Mouse (Mus musculus) embryonic facial prominence, embryonic 10.5 days (tissue): Measurements from ENCODE around the gene Cipc. TPM values are rescaled to one million over a fixed set of nuclear protein-coding genes. Genes with fewer than 3 reads are reported as not detected.

ENCODE experiments used
- DNase-seq: peaks from one replicate; pipeline ENCODE4 v3.0.0-alpha.2; 2017; ENCODE audit warnings: low spot score
- H3K27ac ChIP-seq: fragments of 300-500 bp; sonication (generic); replicated peaks from 2 replicates; pipeline ENCODE4 v1.5.1; 2016; ENCODE audit warnings: mild to moderate bottlenecking
- H3K27me3 ChIP-seq: fragments of 300-500 bp; sonication (generic); replicated peaks from 2 replicates; pipeline ENCODE4 v1.6.1; 2016; ENCODE audit warnings: low read depth, mild to moderate bottlenecking; ENCODE audit not compliant: poor library complexity, severe bottlenecking
- H3K36me3 ChIP-seq: fragments of 300-500 bp; sonication (generic); replicated peaks from 2 replicates; pipeline ENCODE4 v1.6.1; 2016; ENCODE audit warnings: mild to moderate bottlenecking, moderate library complexity
- H3K4me1 ChIP-seq: fragments of 300-500 bp; sonication (generic); 2 replicates; pipeline ENCODE4 v1.6.1; 2016
- H3K4me3 ChIP-seq: fragments of 300-500 bp; sonication (generic); 2 replicates; pipeline ENCODE4 v1.5.1; 2016; ENCODE audit warnings: mild to moderate bottlenecking, moderate library complexity
- H3K9me3 ChIP-seq: fragments of 300-500 bp; sonication (generic); 2 replicates; pipeline ENCODE4 v1.6.1; 2016; ENCODE audit warnings: mild to moderate bottlenecking
- WGBS: fragments of 180-500 bp; shearing (Covaris S2); methylation state at CpG from one replicate; pipeline ENCODE4 v1.1.7; 2016; 5-methylcytosine and 5-hydroxymethylcytosine counted together
- polyA plus RNA-seq: library from polyadenylated mRNA; unstranded; fragments of >200 nt; fragmentation: Nextera tagmentation; extraction: Ambion mirVana; gene quantifications from 2 replicates; pipeline ENCODE4 v1.2.1, GENCODE M21; 2016

Gene Cipc
- polyA plus RNA-seq, 1 experiment from 2014 or later: 35.1 TPM

- Histone ChIP-seq H3K27me3 (peaks cover 9% of the 10 kb centered on the region; the same call in 1 of the 2 replicates), H3K9me3 (no peaks in the 10 kb centered on the region), H3K36me3 (no peaks in the 10 kb centered on the region), H3K27ac (no peak overlapping the region), H3K4me1 (peaks cover 27% of the 10 kb centered on the region), H3K4me3 (no peak overlapping the region)
- WGBS: 85% methylated on average over 11 of the region's 11 CpGs
- no peak for DNase-seq
These were observed 10.1 kb upstream of the Cipc start for GRCm38 (mm10) chr12:86936587-86937343.

GRCm38 (mm10) chr12:86938571-86938970 is 8.3 kb upstream of the Cipc start:
- peaks cover 22% of the 10 kb centered on the region for H3K4me1 ChIP-seq
- H3K27me3 ChIP-seq: 0 out of 2 replicates have a peak, but pooled peaks cover under 1% of the 10 kb centered on the region
- no peak for DNase-seq
- H3K27ac ChIP-seq: no peak overlapping the region
- no peaks in the 10 kb centered on the region for H3K9me3 ChIP-seq
- 73% methylated on average over 9 of the region's 9 CpGs for WGBS
- H3K4me3 ChIP-seq: no peak overlapping the region
- no peaks in the 10 kb centered on the region for H3K36me3 ChIP-seq

GRCm38 (mm10) chr12:86941173-86941572 is 5.7 kb upstream of the Cipc start:
- H3K4me3 ChIP-seq: no peak overlapping the region
- DNase-seq: no peak

GRCm38 (mm10) chr12:86941734-86942486 is 4.9 kb upstream of the Cipc start:
- WGBS: 56% methylated on average over 5 of the region's 5 CpGs
- peak; percentile 36 for DNase-seq
- peaks cover 35% of the 10 kb centered on the region for H3K4me1 ChIP-seq
- no peaks in the 10 kb centered on the region for H3K27me3 ChIP-seq
- no peaks in the 10 kb centered on the region for H3K36me3 ChIP-seq
- H3K9me3 ChIP-seq: no peaks in the 10 kb centered on the region
- 0 out of 2 replicates have a peak overlapping the region, but pooled peaks have one; percentile 8 for H3K27ac ChIP-seq
- no peak overlapping the region for H3K4me3 ChIP-seq

More at GRCm38 (mm10) chr12:86941173-86941572, 5.7 kb upstream of the Cipc start:
- Histone ChIP-seq H3K27me3 (no peaks in the 10 kb centered on the region), H3K9me3 (no peaks in the 10 kb centered on the region), H3K4me1 (peaks cover 32% of the 10 kb centered on the region), H3K36me3 (no peaks in the 10 kb centered on the region), H3K27ac (peak overlapping the region; percentile 63; the same call in 1 of the 2 replicates)
- WGBS: 46% methylated on average over 11 of the region's 11 CpGs

DNA sequence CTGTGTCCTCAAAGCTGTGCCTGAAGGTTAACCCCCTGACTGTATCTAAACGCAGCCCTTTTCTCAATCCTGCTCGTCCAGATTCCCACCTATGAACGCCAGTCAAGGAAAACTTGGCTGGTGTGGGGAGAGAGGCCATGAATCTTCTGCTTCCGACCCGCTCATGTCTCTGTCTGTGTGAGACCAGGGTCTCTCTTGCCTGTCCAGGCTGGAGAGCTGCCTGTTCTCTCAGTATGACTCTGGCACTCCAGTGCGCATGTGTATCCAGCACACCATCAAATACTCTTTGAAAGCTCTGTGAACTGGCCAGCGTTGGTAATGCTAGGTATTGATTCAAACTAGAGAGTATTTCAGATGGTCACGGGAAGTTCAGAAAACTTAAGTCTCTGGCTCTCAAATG is 3.4 kb upstream of the Cipc start:
- Histone ChIP-seq H3K36me3 (no peaks in the 10 kb centered on the region), H3K27me3 (no peaks in the 10 kb centered on the region), H3K27ac (no peak overlapping the region), H3K4me1 (peaks cover 46% of the 10 kb centered on the region), H3K4me3 (no peak overlapping the region), H3K9me3 (no peaks in the 10 kb centered on the region)
- whole genome bisulfite sequencing: 91% methylated on average over 8 of the region's 8 CpGs
- DNase-seq: no peak

- Histone ChIP-seq H3K4me3 (no peak overlapping the region), H3K27ac (no peak overlapping the region), H3K4me1 (peaks cover 59% of the 10 kb centered on the region), H3K27me3 (no peaks in the 10 kb centered on the region), H3K9me3 (no peaks in the 10 kb centered on the region), H3K36me3 (no peaks in the 10 kb centered on the region)
- 3% methylated on average over 4 of the region's 4 CpGs for WGBS
- DNase-seq: peak; percentile 63
These were observed 1.7 kb upstream of the Cipc start for GRCm38 (mm10) chr12:86945126-86945525.

- Histone ChIP-seq H3K27ac (peak overlapping the region; percentile 99), H3K9me3 (no peaks in the 10 kb centered on the region), H3K27me3 (no peaks in the 10 kb centered on the region), H3K4me1 (peaks cover 50% of the 10 kb centered on the region), H3K36me3 (peaks cover 9% of the 10 kb centered on the region; the same call in 1 of the 2 replicates), H3K4me3 (peak overlapping the region; percentile 81)
- WGBS: 2% methylated on average over 17 of the region's 17 CpGs
- no peak for DNase-seq
These were observed 502 bp upstream of the Cipc start for GRCm38 (mm10) chr12:86946301-86946781.

DNA sequence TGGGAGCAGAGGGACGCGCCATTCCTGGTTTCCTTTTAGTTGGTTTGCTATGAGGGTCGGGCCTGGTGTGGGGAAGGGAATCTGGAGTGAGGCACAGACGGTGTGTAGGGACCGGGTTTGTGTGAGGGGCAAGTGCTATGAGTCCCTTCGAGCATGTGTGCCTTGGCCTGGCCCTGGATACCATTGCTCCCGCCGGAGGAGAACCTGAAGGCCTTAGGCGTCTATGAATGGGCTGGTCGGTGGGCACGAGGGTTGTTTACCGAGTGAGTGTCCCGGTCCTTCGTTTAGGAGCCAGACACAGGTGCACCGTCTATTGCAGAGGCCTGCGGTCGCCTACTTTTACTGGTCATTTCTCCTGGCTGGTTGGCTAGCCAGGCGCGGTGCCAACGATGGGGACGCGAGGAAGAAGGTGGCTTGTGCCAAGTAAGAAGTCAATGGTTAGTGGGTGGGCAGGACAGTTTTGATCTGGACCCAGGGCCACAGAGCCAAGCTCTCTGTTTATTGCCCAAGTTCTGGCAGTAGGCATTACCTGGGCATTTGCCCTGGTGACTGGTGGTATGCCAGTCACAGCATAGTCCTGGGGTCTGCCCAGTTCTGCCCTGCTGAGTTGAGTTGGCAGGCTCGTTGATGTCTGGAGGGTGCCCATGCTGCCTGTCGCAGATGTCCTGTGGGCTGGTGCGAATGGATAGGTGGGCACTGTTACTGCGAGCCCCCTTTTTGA is 998 bp downstream of the Cipc start:
- DNase-seq: peak; percentile 13
- 22% methylated on average over 26 of the region's 26 CpGs for WGBS

GRCm38 (mm10) chr12:86948627-86949026 is 1.8 kb downstream of the Cipc start:
- H3K4me3 ChIP-seq: peak overlapping the region; percentile 81
- H3K4me1 ChIP-seq: peaks cover 38% of the 10 kb centered on the region
- no peak for DNase-seq
- H3K27me3 ChIP-seq: no peaks in the 10 kb centered on the region
- no peaks in the 10 kb centered on the region for H3K9me3 ChIP-seq
- WGBS: 78% methylated on average over 6 of the region's 6 CpGs
- peaks cover 23% of the 10 kb centered on the region for H3K36me3 ChIP-seq
- no peak overlapping the region for H3K27ac ChIP-seq

More for the DNA sequence above, 998 bp downstream of the Cipc start:
- peak overlapping the region; percentile 81 for H3K4me3 ChIP-seq
- peak overlapping the region; percentile 99 for H3K27ac ChIP-seq
- H3K9me3 ChIP-seq: no peaks in the 10 kb centered on the region
- H3K36me3 ChIP-seq: peaks cover 15% of the 10 kb centered on the region
- no peaks in the 10 kb centered on the region for H3K27me3 ChIP-seq
- H3K4me1 ChIP-seq: peaks cover 38% of the 10 kb centered on the region

GRCm38 (mm10) chr12:86949501-86949900 is 2.7 kb downstream of the Cipc start:
- DNase-seq: no peak
- Histone ChIP-seq H3K4me3 (no peak overlapping the region), H3K27ac (no peak overlapping the region), H3K4me1 (peaks cover 38% of the 10 kb centered on the region), H3K9me3 (no peaks in the 10 kb centered on the region), H3K36me3 (peaks cover 32% of the 10 kb centered on the region), H3K27me3 (no peaks in the 10 kb centered on the region)
- 89% methylated on average over 9 of the region's 9 CpGs for WGBS

- peaks cover 35% of the 10 kb centered on the region for H3K4me1 ChIP-seq
- no peak for DNase-seq
- no peak overlapping the region for H3K27ac ChIP-seq
- no peak overlapping the region for H3K4me3 ChIP-seq
- H3K9me3 ChIP-seq: no peaks in the 10 kb centered on the region
- H3K27me3 ChIP-seq: no peaks in the 10 kb centered on the region
- H3K36me3 ChIP-seq: peaks cover 40% of the 10 kb centered on the region
- 88% methylated on average over 16 of the region's 16 CpGs for WGBS
These were observed 3.5 kb downstream of the Cipc start for GRCm38 (mm10) chr12:86950161-86950960.
